Mouse (Mus musculus) liver, embryonic 14.5 days (tissue): ENCODE data around the gene Rufy3.

Source experiments
- CTCF ChIP-seq: IDR thresholded peaks from 2 replicates; pipeline ENCODE4 v1.5.1; 2016; ENCODE audit warnings: antibody characterized with exemption, low read depth, control low read depth
- EP300 ChIP-seq: IDR thresholded peaks from 2 replicates; pipeline ENCODE4 v1.6.1; 2016; ENCODE audit warnings: antibody characterized with exemption, low read depth

- no peak for TF ChIP-seq CTCF
- no peak for TF ChIP-seq EP300
Observed at GRCm38 (mm10) chr5:88581343-88581742, 16.5 kb downstream of the Rufy3 start.
